Mouse (Mus musculus) heart, embryonic 12.5 days (tissue): Measurements from ENCODE around the gene Zfp385b. TPM values are rescaled to one million over a fixed set of nuclear protein-coding genes. Genes with fewer than 3 reads are reported as not detected.

Experiments used
- ATAC-seq: fragments of 200-750 bp; cut with Nextera tagmentation; 2 replicates; pipeline ENCODE4 v1.8.0; 2017; ENCODE audit warnings: moderate TSS enrichment, moderate library complexity; ENCODE audit not compliant: insufficient number of reproducible peaks, low FRiP score
- H3K27ac ChIP-seq: fragments of 300-500 bp; sonication (generic); 2 replicates; pipeline ENCODE4 v1.5.1; 2016; ENCODE audit warnings: mild to moderate bottlenecking, moderate library complexity; ENCODE audit not compliant: poor library complexity, severe bottlenecking
- H3K27me3 ChIP-seq: fragments of 300-500 bp; sonication (generic); replicated peaks from 2 replicates; pipeline ENCODE4 v1.6.1; 2016; ENCODE audit warnings: mild to moderate bottlenecking, moderate library complexity
- H3K36me3 ChIP-seq: fragments of 300-500 bp; sonication (generic); 2 replicates; pipeline ENCODE4 v1.6.1; 2016; ENCODE audit warnings: mild to moderate bottlenecking, moderate library complexity
- H3K4me1 ChIP-seq: fragments of 300-500 bp; sonication (generic); replicated peaks from 2 replicates; pipeline ENCODE4 v1.6.1; 2016; ENCODE audit warnings: mild to moderate bottlenecking
- H3K4me2 ChIP-seq: fragments of 300-500 bp; sonication (generic); 2 replicates; pipeline ENCODE4 v1.6.1; 2016; ENCODE audit warnings: mild to moderate bottlenecking, moderate library complexity
- H3K4me3 ChIP-seq: fragments of 300-500 bp; sonication (generic); 2 replicates; pipeline ENCODE4 v1.5.1; 2016; ENCODE audit warnings: mild to moderate bottlenecking
- H3K9ac ChIP-seq: fragments of 300-500 bp; sonication (generic); 2 replicates; pipeline ENCODE4 v1.6.1; 2016; ENCODE audit warnings: mild to moderate bottlenecking, moderate library complexity
- H3K9me3 ChIP-seq: fragments of 300-500 bp; sonication (generic); replicated peaks from 2 replicates; pipeline ENCODE4 v1.6.1; 2016; ENCODE audit warnings: mild to moderate bottlenecking, moderate library complexity
- WGBS: fragments of 180-500 bp; shearing (Covaris S2); methylation state at CpG from one replicate; pipeline ENCODE4 v1.1.7; 2016; 5-methylcytosine and 5-hydroxymethylcytosine counted together
- polyA plus RNA-seq: library from polyadenylated mRNA; unstranded; fragments of >200 nt; fragmentation: Nextera tagmentation; extraction: Ambion mirVana; gene quantifications from 2 replicates; pipeline ENCODE4 v1.2.1, GENCODE M21; 2016

Zfp385b gene
- polyA plus RNA-seq, 1 experiment from 2014 or later = 4.3 TPM

GRCm38 (mm10) chr2:77379332-77379731, 440.1 kb downstream of the Zfp385b start:
- WGBS = 74% methylated on average over 5 of the region's 5 CpGs
- peaks cover 4% of the 10 kb centered on the region; the same call in 1 of the 2 replicates for H3K4me1 ChIP-seq
- H3K36me3 ChIP-seq = no peaks in the 10 kb centered on the region
- no peak overlapping the region for H3K9ac ChIP-seq
- no peak for ATAC-seq
- no peak overlapping the region for H3K4me3 ChIP-seq
- H3K9me3 ChIP-seq = no peaks in the 10 kb centered on the region
- no peak overlapping the region for H3K27ac ChIP-seq
- H3K27me3 ChIP-seq = no peaks in the 10 kb centered on the region
- no peak overlapping the region for H3K4me2 ChIP-seq

DNA sequence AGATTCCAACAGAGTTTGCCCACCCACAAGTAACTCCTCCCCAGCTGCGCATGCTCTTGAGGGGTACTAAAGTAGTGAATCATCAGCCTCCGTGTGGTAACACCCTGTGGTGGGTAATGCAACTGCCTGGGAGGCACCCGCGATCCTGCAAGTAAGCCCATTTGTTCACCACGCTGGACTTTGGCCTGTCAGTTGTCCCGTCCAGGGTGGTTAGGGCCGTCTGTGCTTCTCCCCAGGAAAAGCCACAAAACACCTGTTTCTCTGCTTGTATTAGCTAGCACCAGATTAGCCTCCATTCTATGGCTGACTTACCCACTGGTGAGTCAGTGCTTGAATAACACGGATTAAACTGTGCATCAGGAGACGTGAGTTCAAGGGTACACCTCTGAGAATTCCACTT, 442.6 kb downstream of the Zfp385b start:
- no peaks in the 10 kb centered on the region for H3K9me3 ChIP-seq
- no peak overlapping the region for H3K4me2 ChIP-seq
- H3K4me1 ChIP-seq = no peaks in the 10 kb centered on the region
- H3K9ac ChIP-seq = no peak overlapping the region
- H3K36me3 ChIP-seq = no peaks in the 10 kb centered on the region
- H3K27me3 ChIP-seq = no peaks in the 10 kb centered on the region
- H3K4me3 ChIP-seq = no peak overlapping the region
- WGBS = 68% methylated on average over 9 of the region's 9 CpGs
- H3K27ac ChIP-seq = no peak overlapping the region
- no peak for ATAC-seq

- no peaks in the 10 kb centered on the region for H3K36me3 ChIP-seq
- no peak overlapping the region for H3K4me3 ChIP-seq
- H3K9me3 ChIP-seq = no peaks in the 10 kb centered on the region
- no peaks in the 10 kb centered on the region for H3K4me1 ChIP-seq
- H3K9ac ChIP-seq = no peak overlapping the region
- no peak overlapping the region for H3K27ac ChIP-seq
- ATAC-seq = no peak
- H3K27me3 ChIP-seq = no peaks in the 10 kb centered on the region
- WGBS = 69% methylated on average over 8 of the region's 8 CpGs
- no peak overlapping the region for H3K4me2 ChIP-seq
These were observed 444.3 kb downstream of the Zfp385b start for GRCm38 (mm10) chr2:77375155-77375554.

DNA sequence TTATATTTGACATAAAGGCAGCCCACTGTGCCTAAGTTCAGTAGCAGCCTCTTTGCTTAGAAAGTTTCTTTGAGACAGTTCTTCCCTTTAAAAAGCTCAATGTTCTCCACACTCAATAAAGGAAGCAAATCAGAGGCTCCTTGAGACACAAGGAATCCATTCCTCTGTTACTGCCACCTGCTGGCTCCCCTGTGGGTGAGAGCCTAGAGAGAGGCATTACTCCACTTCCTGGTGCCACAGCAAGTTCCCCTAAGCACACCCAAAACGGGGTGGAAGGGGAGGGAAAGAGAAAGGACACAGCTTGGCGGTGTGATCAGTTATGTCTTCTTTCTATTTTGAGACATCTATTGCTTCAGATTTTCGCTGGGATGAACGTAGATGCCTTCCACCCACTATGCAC, 450.3 kb downstream of the Zfp385b start:
- Histone ChIP-seq H3K4me1 (no peaks in the 10 kb centered on the region), H3K27ac (no peak overlapping the region), H3K36me3 (no peaks in the 10 kb centered on the region), H3K9me3 (no peaks in the 10 kb centered on the region), H3K9ac (no peak overlapping the region), H3K4me2 (no peak overlapping the region), H3K27me3 (no peaks in the 10 kb centered on the region), H3K4me3 (no peak overlapping the region)
- 56% methylated on average over 4 of the region's 4 CpGs for WGBS
- no peak for ATAC-seq

Other genes starting within 250 kb of the Zfp385b start
- 18.9 and 20.5 TPM in 2 replicates for gene Cwc22, start 126.7 kb upstream of the Zfp385b start, polyA plus RNA-seq